Mouse (Mus musculus) neutrophil, adult 5-6 weeks (primary cell): ENCODE data around the gene Pcyt1b. TPM values are rescaled to one million over a fixed set of nuclear protein-coding genes. Genes with fewer than 3 reads are reported as not detected.

Experiments
- ATAC-seq: fragments of 151-379, 151-347 bp; 2 replicates; pipeline ENCODE4 v1.8.0; 2017; ENCODE audit warnings: mild to moderate bottlenecking, moderate TSS enrichment; ENCODE audit not compliant: insufficient number of reproducible peaks, poor library complexity, low FRiP score, severe bottlenecking; ENCODE audit errors: extremely low read depth
- total RNA-seq: library from RNA; stranded (forward); fragments of 200-1000 nt; gene quantifications from 2 replicates; pipeline ENCODE4 v1.2.3, GENCODE M21; 2017

Gene Pcyt1b
- total RNA-seq, 1 experiment from 2014 or later, result 1.3 TPM

GRCm38 (mm10) chrX:93729529-93729928 is 74.9 kb downstream of the Pcyt1b start:
- no peak for ATAC-seq

- no peak for ATAC-seq
Measured at GRCm38 (mm10) chrX:93730854-93731253, 76.2 kb downstream of the Pcyt1b start.

GRCm38 (mm10) chrX:93732407-93732806 is 77.7 kb downstream of the Pcyt1b start:
- ATAC-seq, result no peak

GRCm38 (mm10) chrX:93732975-93733748 is 78.5 kb downstream of the Pcyt1b start:
- ATAC-seq, result no peak

GRCm38 (mm10) chrX:93749165-93749564 is 94.5 kb downstream of the Pcyt1b start:
- ATAC-seq, result no peak

- ATAC-seq, result no peak
Measured at GRCm38 (mm10) chrX:93750566-93750965, 95.9 kb downstream of the Pcyt1b start.

- ATAC-seq, result no peak
Measured at GRCm38 (mm10) chrX:93755210-93755842, 100.7 kb downstream of the Pcyt1b start.

- ATAC-seq, result no peak
Measured at GRCm38 (mm10) chrX:93756867-93757455, 102.3 kb downstream of the Pcyt1b start.

- no peak for ATAC-seq
Measured at GRCm38 (mm10) chrX:93760770-93761169, 106.1 kb downstream of the Pcyt1b start.

- ATAC-seq, result no peak
Measured at GRCm38 (mm10) chrX:93789562-93789961, 134.9 kb downstream of the Pcyt1b start.

- ATAC-seq, result peak; percentile 55; the same call in 1 of the 2 replicates
Measured at GRCm38 (mm10) chrX:93793168-93793567, 138.5 kb downstream of the Pcyt1b start.

Other genes starting within 250 kb of the Pcyt1b start
- gene Pola1, start 22.7 kb upstream of the Pcyt1b start, total RNA-seq, result 10.6 TPM in 2 replicates
- 15.8 and 16.8 TPM in 2 replicates for gene Pdk3, start 177.3 kb downstream of the Pcyt1b start, total RNA-seq